ENCODE assay signal across 35 mouse cellular contexts in the genomic region with DNA sequence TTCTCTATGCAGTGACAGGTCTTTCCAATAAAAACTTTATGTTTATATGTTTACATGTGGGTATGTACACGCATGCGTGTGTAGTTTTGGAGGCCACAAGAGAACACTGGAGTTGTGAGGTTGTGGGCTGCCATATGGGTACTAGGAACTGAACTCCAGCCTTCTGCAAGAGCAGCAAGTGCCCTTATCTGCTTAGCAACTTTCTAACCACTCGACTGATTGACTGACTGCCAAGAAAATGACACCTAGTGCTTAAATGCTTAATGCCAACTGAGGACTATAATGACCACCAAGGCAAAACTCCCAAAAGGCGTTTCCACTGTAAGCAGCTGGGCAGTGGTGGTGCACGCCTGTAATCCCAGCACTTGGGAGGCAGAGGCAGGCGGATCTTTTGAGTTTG.
"Had no signal": no experiment of that assay in that cellular context is flagged by ENCODE, and none has a peak within 500 bp of the region (broad histone marks: within the 10 kb centered on the region; RNA-seq: fewer than 3 reads in every experiment).

No protein-coding gene starts in this region.

- H3K9ac ChIP-seq: heart, embryonic 12.5 days; heart, embryonic 13.5 days; heart, embryonic 15.5 days; hindbrain, embryonic 12.5 days; hindbrain, embryonic 13.5 days; hindbrain, embryonic 14.5 days; hindbrain, embryonic 15.5 days; intestine, embryonic 15.5 days; kidney, embryonic 15.5 days had no signal

- H3K4me3 ChIP-seq: heart, embryonic 10.5 days; heart, embryonic 12.5 days; heart, embryonic 13.5 days; heart, embryonic 15.5 days; hindbrain, embryonic 10.5 days; hindbrain, embryonic 12.5 days; hindbrain, embryonic 13.5 days; hindbrain, embryonic 15.5 days; intestine, embryonic 15.5 days; kidney, embryonic 15.5 days; layer of hippocampus, adult 2 months had no signal

- H3K9me3 ChIP-seq: heart, embryonic 10.5 days; heart, embryonic 12.5 days; heart, embryonic 13.5 days; heart, embryonic 15.5 days; hindbrain, embryonic 12.5 days; hindbrain, embryonic 13.5 days; hindbrain, embryonic 15.5 days; intestine, embryonic 15.5 days; kidney, embryonic 15.5 days had no signal

- H3K27ac ChIP-seq: heart, embryonic 10.5 days; heart, embryonic 13.5 days; heart, embryonic 15.5 days; hindbrain, embryonic 10.5 days; hindbrain, embryonic 12.5 days; hindbrain, embryonic 13.5 days; hindbrain, embryonic 14.5 days; hindbrain, embryonic 15.5 days; hindbrain, postnatal 0 days; intestine, embryonic 15.5 days; kidney, embryonic 15.5 days; kidney, postnatal 0 days; layer of hippocampus, adult 2 months had no signal

- ATAC-seq: hindbrain, embryonic 16.5 days; hindbrain, postnatal 0 days; inflammation-experienced regulatory T-cells, adult 6 months; intestine, embryonic 15.5 days; intestine, embryonic 16.5 days; intestine, postnatal 0 days had no signal

- H3K4me2 ChIP-seq: heart, embryonic 11.5 days; heart, embryonic 12.5 days; heart, embryonic 13.5 days; heart, embryonic 15.5 days; hindbrain, embryonic 12.5 days; hindbrain, embryonic 13.5 days; hindbrain, embryonic 14.5 days; hindbrain, embryonic 15.5 days; intestine, embryonic 15.5 days; kidney, embryonic 15.5 days had no signal

- DNase-seq: heart, postnatal 10 days; heart, postnatal 14 days; heart, postnatal 36 days; heart, postnatal 4 days; kidney, adult 11 months; kidney, adult 18-20 months; kidney, adult 2 months; kidney, adult 8-10 months; kidney, adult 9 months; kidney, postnatal 10 days; kidney, postnatal 14 days; kidney, postnatal 25 days; kidney, postnatal 36 days; kidney, postnatal 4 days; layer of hippocampus, adult 9-11 months; layer of hippocampus, postnatal 36 days had no signal

- H3K27me3 ChIP-seq: heart, embryonic 12.5 days; heart, embryonic 13.5 days; heart, embryonic 15.5 days; hindbrain, embryonic 12.5 days; hindbrain, embryonic 13.5 days; hindbrain, embryonic 15.5 days; intestine, embryonic 15.5 days; kidney, embryonic 15.5 days had no signal

- H3K4me1 ChIP-seq: heart, embryonic 10.5 days; heart, embryonic 12.5 days; heart, embryonic 13.5 days; heart, embryonic 15.5 days; hindbrain, embryonic 10.5 days; hindbrain, embryonic 12.5 days; hindbrain, embryonic 13.5 days; hindbrain, embryonic 15.5 days; intestine, embryonic 15.5 days; kidney, embryonic 15.5 days had no signal
